Comparison of ENCODE assay signal across 1 mouse cellular context in genomic region chr11:32195867-32196540, GRCm38 (mm10).
TF ChIP-seq lines count a peak whose summit lies in the region.

No protein-coding gene starts in this region.

TF ChIP-seq in CH12.LX, 34 proteins besides CTCF, POLR2A, EP300 and RAD21 (continued from another document):
- TF ChIP-seq HCFC1 (IDR thresholded peaks at IDR 0.05; ENCODE audit: low read depth, low read length) (no peak), GABPA (IDR thresholded peaks at IDR 0.05; ENCODE audit: insufficient replicate concordance, low read depth, low read length) (no peak), MAFK (IDR thresholded peaks at IDR 0.05; ENCODE audit: insufficient replicate concordance, low read length) (no peak), PAX5 (IDR thresholded peaks at IDR 0.05; ENCODE audit: low read length) (no peak), JUND (conservative IDR thresholded peaks at IDR 0.05; ENCODE audit: low read depth, low read length) (no peak), TBP (conservative IDR thresholded peaks at IDR 0.05; ENCODE audit: low read depth, low read length) (peak; percentile 50; the same call in 1 of the 2 replicates), CHD2 (IDR thresholded peaks at IDR 0.05; ENCODE audit: low read length) (no peak), IRF4 (IDR thresholded peaks at IDR 0.05; ENCODE audit: low read depth, low read length) (no peak), TCF12 (IDR thresholded peaks at IDR 0.05; ENCODE audit: low read depth, low read length) (no peak; the same call in 1 of the 2 replicates), USF2 (conservative IDR thresholded peaks at IDR 0.05; ENCODE audit: low read depth, low read length) (no peak), CHD1 (IDR thresholded peaks at IDR 0.05; ENCODE audit: low read depth, low read length) (no peak), E2F4 (IDR thresholded peaks at IDR 0.05; ENCODE audit: insufficient replicate concordance, low read depth, low read length) (no peak), ETS1 (conservative IDR thresholded peaks at IDR 0.05; ENCODE audit: low read depth, low read length) (peak; percentile 16; the same call in 1 of the 2 replicates), ZNF384 (IDR thresholded peaks at IDR 0.05; ENCODE audit: low read depth, low read length) (no peak), MXI1 (IDR thresholded peaks at IDR 0.05; ENCODE audit: low read depth, low read length) (no peak; the same call in 1 of the 2 replicates), RCOR1 (conservative IDR thresholded peaks at IDR 0.05; ENCODE audit: low read depth, low read length) (no peak), UBTF (IDR thresholded peaks at IDR 0.05; ENCODE audit: low read depth, low read length) (no peak), ELF1 (IDR thresholded peaks at IDR 0.05; ENCODE audit: low read depth, low read length) (peak; percentile 28; the same call in 1 of the 2 replicates), POLR2AphosphoS2 (IDR thresholded peaks at IDR 0.05; ENCODE audit: low read depth, low read length) (no peak), BHLHE40 (IDR thresholded peaks at IDR 0.05; ENCODE audit: low read depth, low read length) (no peak), USF1 (IDR thresholded peaks at IDR 0.05; ENCODE audit: low read depth, low read length) (no peak), MAX (IDR thresholded peaks at IDR 0.05; ENCODE audit: low read length) (peak; percentile 69; the same call in 1 of the 2 replicates), NRF1 (IDR thresholded peaks at IDR 0.05; ENCODE audit: low read depth, low read length) (no peak), SMC3 (IDR thresholded peaks at IDR 0.05; ENCODE audit: low read depth, low read length) (no peak), MEF2A (IDR thresholded peaks at IDR 0.05; ENCODE audit: borderline replicate concordance, low read depth, low read length) (no peak; the same call in 1 of the 2 replicates), MAZ (IDR thresholded peaks at IDR 0.05; ENCODE audit: low read depth, low read length) (no peak), JUN (IDR thresholded peaks at IDR 0.05; ENCODE audit: insufficient read depth, low read depth, low read length) (no peak), ZMIZ1 (IDR thresholded peaks at IDR 0.05; ENCODE audit: low read depth, low read length) (no peak)
